In genomic region chr8:75030453-75031024, GRCm38 (mm10) we compare ENCODE assay signal across 24 mouse cellular contexts. TPM values are rescaled to one million over a fixed set of nuclear protein-coding genes. Genes with fewer than 3 reads are reported as not detected.
DNase-seq lines count a peak whose midpoint lies in the region; ATAC-seq and TF ChIP-seq lines count a peak whose summit lies in the region.
"Had no signal": no experiment of that assay in that cellular context is flagged by ENCODE, and none has a peak within 500 bp of the region (broad histone marks: within the 10 kb centered on the region; RNA-seq: fewer than 3 reads in every experiment).

No protein-coding gene starts in this region.

- H3K9ac ChIP-seq in intestine, postnatal 0 days (ENCODE audit: low read depth, low read length), result no peak overlapping the region
- no peak overlapping the region for H3K9ac ChIP-seq in intestine, embryonic 16.5 days (ENCODE audit: low read depth, low read length)
- no peak overlapping the region for H3K9ac ChIP-seq in midbrain, postnatal 0 days (replicated peaks; ENCODE audit: low read length, poor library complexity, severe bottlenecking)
- H3K9ac ChIP-seq in midbrain, embryonic 13.5 days (replicated peaks), result no peak overlapping the region
- H3K9ac ChIP-seq: embryonic facial prominence, embryonic 13.5 days; heart, embryonic 12.5 days; hindbrain, embryonic 15.5 days; midbrain, embryonic 12.5 days had no signal

- H3K27ac ChIP-seq in intestine, postnatal 0 days (ENCODE audit: low read depth, low read length), result no peak overlapping the region
- no peak overlapping the region for H3K27ac ChIP-seq in intestine, embryonic 16.5 days (ENCODE audit: low read length)
- no peak overlapping the region for H3K27ac ChIP-seq in midbrain, postnatal 0 days (ENCODE audit: low read depth, low read length)
- no peak overlapping the region for H3K27ac ChIP-seq in midbrain, embryonic 13.5 days
- H3K27ac ChIP-seq: embryonic facial prominence, embryonic 13.5 days; hindbrain, embryonic 15.5 days; macrophage; midbrain, embryonic 12.5 days had no signal

- no peak overlapping the region for H3K4me2 ChIP-seq in intestine, postnatal 0 days (replicated peaks; ENCODE audit: low read depth)
- H3K4me2 ChIP-seq in intestine, embryonic 16.5 days (ENCODE audit: low read depth, low read length), result no peak overlapping the region
- H3K4me2 ChIP-seq in midbrain, postnatal 0 days (ENCODE audit: low read depth, low read length, poor library complexity, severe bottlenecking), result no peak overlapping the region
- no peak overlapping the region for H3K4me2 ChIP-seq in midbrain, embryonic 13.5 days (replicated peaks)
- H3K4me2 ChIP-seq: embryonic facial prominence, embryonic 13.5 days; heart, embryonic 12.5 days; hindbrain, embryonic 15.5 days; midbrain, embryonic 12.5 days had no signal

- WGBS in intestine, postnatal 0 days, result 90% methylated on average over 3 of the region's 3 CpGs
- 94% methylated on average over 3 of the region's 3 CpGs for WGBS in intestine, embryonic 16.5 days
- WGBS in midbrain, postnatal 0 days, result 97% methylated on average over 3 of the region's 3 CpGs
- WGBS in midbrain, embryonic 13.5 days, result 93% methylated on average over 3 of the region's 3 CpGs

- H3K36me3 ChIP-seq in intestine, postnatal 0 days (ENCODE audit: control insufficient read depth, insufficient read depth), result peaks cover 30% of the 10 kb centered on the region
- peaks cover 11% of the 10 kb centered on the region; the same call in 1 of the 2 replicates for H3K36me3 ChIP-seq in intestine, embryonic 16.5 days (ENCODE audit: control insufficient read depth, insufficient read depth, low read length)
- H3K36me3 ChIP-seq in midbrain, postnatal 0 days (ENCODE audit: insufficient read depth, low read length), result peaks cover 20% of the 10 kb centered on the region; the same call in 1 of the 2 replicates
- H3K36me3 ChIP-seq in midbrain, embryonic 13.5 days, result peaks cover 43% of the 10 kb centered on the region

- H3K4me1 ChIP-seq in intestine, postnatal 0 days (replicated peaks; ENCODE audit: control insufficient read depth, insufficient read depth, low read length), result peaks cover 5% of the 10 kb centered on the region; the same call in 1 of the 2 replicates
- H3K4me1 ChIP-seq in intestine, embryonic 16.5 days (ENCODE audit: control insufficient read depth, insufficient read depth, low read length), result peaks cover 7% of the 10 kb centered on the region; the same call in 1 of the 2 replicates
- H3K4me1 ChIP-seq in midbrain, postnatal 0 days (ENCODE audit: insufficient read depth, low read length), result no peaks in the 10 kb centered on the region
- H3K4me1 ChIP-seq in midbrain, embryonic 13.5 days (replicated peaks), result peaks cover 9% of the 10 kb centered on the region

- no peaks in the 10 kb centered on the region for H3K9me3 ChIP-seq in intestine, postnatal 0 days (ENCODE audit: control insufficient read depth)
- no peaks in the 10 kb centered on the region for H3K9me3 ChIP-seq in intestine, embryonic 16.5 days (ENCODE audit: control insufficient read depth, low read length)
- no peaks in the 10 kb centered on the region for H3K9me3 ChIP-seq in midbrain, postnatal 0 days (ENCODE audit: low read length)
- no peaks in the 10 kb centered on the region for H3K9me3 ChIP-seq in midbrain, embryonic 13.5 days
- H3K9me3 ChIP-seq: embryonic facial prominence, embryonic 13.5 days; heart, embryonic 12.5 days; hindbrain, embryonic 15.5 days; midbrain, embryonic 12.5 days had no signal

- peak; percentile 29; the same call in 1 of the 2 replicates for TF ChIP-seq CTCF in intestine, postnatal 0 days (IDR thresholded peaks at IDR 0.05; ENCODE audit: low read depth)
- peak; percentile 38; the same call in 1 of the 2 replicates for TF ChIP-seq CTCF in midbrain, postnatal 0 days (IDR thresholded peaks at IDR 0.05)

- H3K4me3 ChIP-seq in intestine, postnatal 0 days (ENCODE audit: low read depth, low read length), result no peak overlapping the region
- no peak overlapping the region for H3K4me3 ChIP-seq in intestine, embryonic 16.5 days (ENCODE audit: low read length)
- H3K4me3 ChIP-seq in midbrain, postnatal 0 days (ENCODE audit: low read depth, low read length), result no peak overlapping the region
- H3K4me3 ChIP-seq in midbrain, embryonic 13.5 days (replicated peaks), result no peak overlapping the region
- H3K4me3 ChIP-seq: embryonic facial prominence, embryonic 13.5 days; heart, embryonic 12.5 days; hindbrain, embryonic 15.5 days; midbrain, embryonic 12.5 days; myocyte had no signal

- no peak for ATAC-seq in intestine, postnatal 0 days
- ATAC-seq in intestine, embryonic 16.5 days, result no peak
- ATAC-seq in midbrain, postnatal 0 days (ENCODE audit: low FRiP score), result no peak
- no peak for ATAC-seq in midbrain, embryonic 13.5 days
- ATAC-seq: forebrain, embryonic 16.5 days had no signal

- H3K27me3 ChIP-seq in intestine, postnatal 0 days (replicated peaks; ENCODE audit: control insufficient read depth, insufficient read depth, low read length), result no peaks in the 10 kb centered on the region
- no peaks in the 10 kb centered on the region for H3K27me3 ChIP-seq in intestine, embryonic 16.5 days (replicated peaks; ENCODE audit: control insufficient read depth, insufficient read depth, low read length)
- H3K27me3 ChIP-seq in midbrain, postnatal 0 days (ENCODE audit: insufficient read depth, low read length), result no peaks in the 10 kb centered on the region
- H3K27me3 ChIP-seq in midbrain, embryonic 13.5 days, result no peaks in the 10 kb centered on the region
- H3K27me3 ChIP-seq: embryonic facial prominence, embryonic 13.5 days; heart, embryonic 12.5 days; hindbrain, embryonic 15.5 days; midbrain, embryonic 12.5 days had no signal

- no peak for DNase-seq in midbrain, postnatal 0 days (ENCODE audit: low spot score)
- DNase-seq in ZHBTc4 (ENCODE audit: low read depth, low spot score), result peak; percentile 35
- DNase-seq in spleen, postnatal 14 days (ENCODE audit: low spot score in 2 of 2), result no peak
- no peak for DNase-seq in retina, embryonic 14.5 days (ENCODE audit: low spot score)
- DNase-seq: adrenal gland, postnatal 10 days; cerebellum, postnatal 10 days; gastrocnemius, postnatal 36 days; heart, postnatal 36 days; kidney, adult 11 months; kidney, postnatal 10 days; left cerebral cortex, postnatal 4 days; liver; lung, adult 18-20 months; retina, postnatal 1 day had no signal

RNA-seq across cellular contexts. Expression of gene Tom1, which starts 3.0 kb away (rescaled TPM):
- 47.7 and 47.8 TPM in 2 replicates for polyA plus RNA-seq in intestine, postnatal 0 days (2015; fragmentation: Nextera tagmentation; extraction: Ambion mirVana)
- polyA plus RNA-seq in intestine, embryonic 16.5 days (2015; fragmentation: Nextera tagmentation; extraction: Ambion mirVana), result 44.9 and 47.7 TPM in 2 replicates
- total RNA-seq in midbrain, postnatal 0 days (2014; rRNA removed), result 43.8 and 48.7 TPM in 2 replicates
- polyA plus RNA-seq in midbrain, postnatal 0 days (2015; fragmentation: Nextera tagmentation; extraction: Ambion mirVana), result 47.1 and 48.2 TPM in 2 replicates
- polyA plus RNA-seq in midbrain, embryonic 13.5 days (2015; fragmentation: Nextera tagmentation; extraction: Ambion mirVana), result 21.0 and 22.7 TPM in 2 replicates

RNA-seq across cellular contexts. Expression of gene Hmgxb4, which starts 37.4 kb away (rescaled TPM):
- 10.7 and 11.6 TPM in 2 replicates for polyA plus RNA-seq in intestine, postnatal 0 days (2015; fragmentation: Nextera tagmentation; extraction: Ambion mirVana)
- 21.4 and 22.9 TPM in 2 replicates for polyA plus RNA-seq in intestine, embryonic 16.5 days (2015; fragmentation: Nextera tagmentation; extraction: Ambion mirVana)
- 48.5 and 60.1 TPM in 2 replicates for total RNA-seq in midbrain, postnatal 0 days (2014; rRNA removed)
- 27.6 and 29.6 TPM in 2 replicates for polyA plus RNA-seq in midbrain, postnatal 0 days (2015; fragmentation: Nextera tagmentation; extraction: Ambion mirVana)
- polyA plus RNA-seq in midbrain, embryonic 13.5 days (2015; fragmentation: Nextera tagmentation; extraction: Ambion mirVana), result 43.0 and 51.0 TPM in 2 replicates
